Mouse (Mus musculus) layer of hippocampus, adult 11-12 months (tissue): ENCODE measurements at regions not wholly inside any gene's neighbourhood (a gene's known extent, or its start where the extent isn't known, plus 50 kb on each side); places are given as distances from the start of the nearest gene placed in this dataset.

ENCODE experiments used
- DNase-seq: peaks from one replicate; pipeline ENCODE4 v3.0.0; 2022; ENCODE audit warnings: low spot score

GRCm38 (mm10) chr15:20207199-20207598, 241.9 kb upstream of the Cdh12 start:
- DNase-seq = no peak

DNA sequence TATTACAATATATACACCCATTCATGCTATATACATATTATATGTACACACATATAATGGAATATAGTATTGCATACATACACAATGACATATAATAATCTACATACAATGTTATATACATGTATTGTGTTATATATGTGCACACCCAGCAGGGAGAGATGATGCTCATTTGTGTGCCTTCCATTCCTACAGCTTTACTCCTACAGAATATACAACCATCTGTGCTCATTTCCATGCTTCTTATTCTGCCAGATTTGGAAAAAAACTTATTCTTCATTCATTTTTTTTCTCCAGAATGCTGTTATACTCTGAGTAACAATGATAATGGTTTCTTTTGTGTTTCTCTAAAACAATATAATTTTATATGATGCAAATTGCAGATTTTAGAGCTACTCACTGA, 227.0 kb upstream of the Cdh12 start:
- DNase-seq = no peak

DNA sequence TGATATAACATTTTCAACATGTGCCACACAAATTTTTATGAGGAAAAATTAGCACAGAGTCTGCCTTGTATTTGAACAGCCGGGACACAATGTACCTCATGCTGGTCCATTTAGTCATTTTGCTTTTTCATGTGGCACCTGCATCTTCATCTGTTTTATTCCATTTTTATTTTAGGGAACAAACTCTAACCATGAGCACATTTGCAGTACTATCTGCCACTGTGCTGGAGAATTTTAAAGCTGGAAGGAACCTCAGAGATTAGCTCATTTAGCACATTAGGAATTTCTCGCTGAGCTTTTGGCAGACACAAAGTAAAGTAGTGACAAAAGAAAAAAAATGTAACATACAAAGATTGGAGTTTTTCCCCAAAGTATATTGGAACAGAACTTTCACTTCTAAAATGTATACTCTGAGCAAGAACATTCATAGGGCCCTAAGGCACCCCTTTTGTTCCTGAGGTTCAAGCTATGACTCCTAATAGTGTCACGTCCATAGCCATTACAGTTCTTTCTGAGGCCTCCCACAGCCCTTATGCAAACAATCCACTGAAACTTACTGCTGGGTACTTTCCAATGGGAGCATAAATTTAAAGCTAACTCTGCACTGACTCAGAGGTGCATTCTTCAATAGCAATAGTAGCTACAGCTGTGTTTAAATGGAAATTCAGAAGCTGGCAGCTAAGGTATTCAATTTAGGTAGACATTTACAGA, 225.6 kb upstream of the Cdh12 start:
- peak; percentile 47 for DNase-seq

- no peak for DNase-seq
These were observed 225.1 kb upstream of the Cdh12 start for GRCm38 (mm10) chr15:20223982-20224339.

GRCm38 (mm10) chr15:20265367-20265900, 183.6 kb upstream of the Cdh12 start:
- DNase-seq = no peak

DNA sequence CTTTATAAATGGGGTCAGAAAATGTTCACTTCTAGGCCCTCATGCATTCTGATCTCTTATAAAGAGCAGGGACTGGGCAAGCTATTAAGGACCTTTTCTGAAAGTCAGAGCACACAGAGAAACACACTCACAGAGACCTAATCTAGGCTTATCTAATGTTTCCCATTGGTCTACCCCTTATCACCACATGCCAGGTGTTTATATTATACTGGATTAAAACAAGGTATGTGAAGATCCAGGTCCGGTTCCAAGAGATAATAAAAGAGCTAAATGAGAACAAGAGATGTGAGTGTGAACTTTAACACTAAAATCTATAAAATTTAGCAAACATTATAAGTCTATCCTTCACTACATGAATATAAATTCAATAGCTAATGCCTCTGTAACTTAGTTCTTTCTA, 135.1 kb upstream of the Cdh12 start:
- DNase-seq = no peak

GRCm38 (mm10) chr15:20323579-20323978, 125.5 kb upstream of the Cdh12 start:
- no peak for DNase-seq
